Mouse (Mus musculus) liver, embryonic 13.5 days (tissue): ENCODE data around the gene Nlrp6. TPM values are rescaled to one million over a fixed set of nuclear protein-coding genes. Genes with fewer than 3 reads are reported as not detected.

ENCODE experiments used
- ATAC-seq: fragments of 200-750 bp; cut with Nextera tagmentation; 2 replicates; pipeline ENCODE4 v1.8.0; 2017; ENCODE audit warnings: low read depth, mild to moderate bottlenecking, moderate number of reproducible peaks, moderate library complexity
- DNase-seq: peaks from one replicate; pipeline ENCODE4 v3.0.0; 2022
- H3K27ac ChIP-seq: fragments of 300-500 bp; sonication (generic); 2 replicates; pipeline ENCODE4 v1.5.1; 2015; ENCODE audit warnings: moderate library complexity, mild to moderate bottlenecking, inconsistent platforms
- H3K27me3 ChIP-seq: fragments of 300-500 bp; sonication (generic); 2 replicates; pipeline ENCODE4 v1.6.1; 2015; ENCODE audit warnings: mild to moderate bottlenecking, inconsistent platforms
- H3K36me3 ChIP-seq: fragments of 300-500 bp; sonication (generic); 2 replicates; pipeline ENCODE4 v1.6.1; 2015; ENCODE audit warnings: mild to moderate bottlenecking, inconsistent platforms
- H3K4me1 ChIP-seq: fragments of 300-500 bp; sonication (generic); replicated peaks from 2 replicates; pipeline ENCODE4 v1.6.1; 2015; ENCODE audit warnings: inconsistent platforms
- H3K4me2 ChIP-seq: fragments of 300-500 bp; sonication (generic); 2 replicates; pipeline ENCODE4 v1.6.1; 2015; ENCODE audit warnings: inconsistent platforms, mild to moderate bottlenecking, moderate library complexity
- H3K4me3 ChIP-seq: fragments of 300-500 bp; sonication (generic); replicated peaks from 2 replicates; pipeline ENCODE4 v1.5.1; 2015; ENCODE audit warnings: mild to moderate bottlenecking, inconsistent platforms
- H3K9ac ChIP-seq: fragments of 300-500 bp; sonication (generic); 2 replicates; pipeline ENCODE4 v1.6.1; 2015; ENCODE audit warnings: mild to moderate bottlenecking, inconsistent platforms
- H3K9me3 ChIP-seq: fragments of 300-500 bp; sonication (generic); replicated peaks from 2 replicates; pipeline ENCODE4 v1.6.1; 2016; ENCODE audit warnings: inconsistent platforms
- WGBS: fragments of 180-500 bp; shearing (Covaris S2); methylation state at CpG from one replicate; pipeline ENCODE4 v1.1.7; 2015; ENCODE audit not compliant: insufficient replicate concordance; 5-methylcytosine and 5-hydroxymethylcytosine counted together
- polyA plus RNA-seq: library from polyadenylated mRNA; unstranded; fragments of >200 nt; fragmentation: Nextera tagmentation; extraction: Ambion mirVana; gene quantifications from 2 replicates; pipeline ENCODE4 v1.2.1, GENCODE M21; 2015

Nlrp6 gene
- polyA plus RNA-seq, 1 experiment from 2014 or later, result 1.6 TPM

GRCm38 (mm10) chr7:140912846-140913482, 7.7 kb upstream of the Nlrp6 start:
- H3K27me3 ChIP-seq, result 0 out of 2 replicates have a peak, but pooled peaks cover 3% of the 10 kb centered on the region
- H3K9me3 ChIP-seq, result no peaks in the 10 kb centered on the region
- peaks cover 16% of the 10 kb centered on the region for H3K4me1 ChIP-seq
- DNase-seq, result no peak
- H3K27ac ChIP-seq, result peak overlapping the region; percentile 66
- no peak overlapping the region for H3K9ac ChIP-seq
- no peak overlapping the region for H3K4me3 ChIP-seq
- 58% methylated on average over 5 of the region's 5 CpGs for WGBS
- H3K4me2 ChIP-seq, result no peak overlapping the region
- no peaks in the 10 kb centered on the region for H3K36me3 ChIP-seq
- peak; percentile 29 for ATAC-seq

DNA sequence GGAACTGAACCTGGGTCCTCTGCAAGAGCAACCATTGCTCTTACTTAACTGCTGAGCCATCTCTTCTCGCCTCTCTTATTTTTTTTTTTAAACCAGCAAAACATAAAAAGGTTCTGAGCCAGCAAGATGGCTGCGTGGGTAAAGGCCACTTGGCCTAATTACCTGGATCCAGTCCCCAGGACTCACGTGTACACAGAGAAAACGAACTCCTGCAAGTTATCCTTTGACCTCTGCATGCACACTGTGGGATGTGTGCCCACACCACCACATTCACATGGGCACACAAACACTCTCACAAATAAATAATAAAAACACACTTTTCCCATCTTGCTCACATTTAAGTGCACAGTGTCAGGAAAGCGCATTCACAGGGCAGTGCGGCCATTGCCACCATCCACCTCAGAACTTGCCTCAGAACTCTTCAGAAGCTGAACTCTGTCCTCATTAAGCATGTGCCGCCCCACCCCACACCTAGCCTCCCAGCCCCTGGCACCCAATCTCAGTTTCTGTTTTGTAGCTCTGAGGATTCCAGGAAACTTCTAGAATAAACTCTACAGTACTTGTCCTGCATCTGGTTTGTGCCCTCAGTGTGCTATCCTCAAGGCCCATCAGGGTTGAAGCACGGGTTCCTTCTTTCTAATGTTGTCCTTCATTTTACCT, 6.5 kb upstream of the Nlrp6 start:
- Histone ChIP-seq H3K9ac (no peak overlapping the region), H3K27me3 (peaks cover 3% of the 10 kb centered on the region; the same call in 1 of the 2 replicates), H3K9me3 (no peaks in the 10 kb centered on the region), H3K36me3 (no peaks in the 10 kb centered on the region), H3K4me2 (no peak overlapping the region), H3K27ac (no peak overlapping the region), H3K4me1 (peaks cover 14% of the 10 kb centered on the region), H3K4me3 (no peak overlapping the region)
- ATAC-seq, result no peak
- DNase-seq, result no peak
- 67% methylated on average over 8 of the region's 8 CpGs for WGBS

DNA sequence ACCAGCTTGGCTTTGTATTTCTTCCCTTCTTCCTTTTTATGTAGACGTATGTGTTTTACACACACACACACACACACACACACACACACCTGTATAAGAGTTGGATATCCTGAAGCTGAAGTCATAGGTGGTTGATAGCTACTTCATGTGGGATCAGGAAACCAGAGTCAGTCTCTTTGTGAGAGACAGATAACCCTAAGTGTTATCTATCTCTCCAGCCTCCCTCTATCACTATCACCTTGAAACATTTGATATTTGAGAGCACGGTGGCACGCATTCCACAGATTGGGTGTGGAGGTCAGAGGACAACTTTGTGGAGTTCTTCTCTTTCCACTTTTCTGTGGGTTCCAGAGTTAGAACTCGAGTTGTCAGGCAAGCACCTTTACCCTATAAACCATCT, 791 bp upstream of the Nlrp6 start:
- ATAC-seq (no peak), DNase-seq (no peak)
- 22% methylated on average over 4 of the region's 4 CpGs for WGBS
- H3K36me3 ChIP-seq, result no peaks in the 10 kb centered on the region
- H3K4me2 ChIP-seq, result no peak overlapping the region
- H3K4me3 ChIP-seq, result no peak overlapping the region
- peaks cover 44% of the 10 kb centered on the region for H3K4me1 ChIP-seq
- H3K9ac ChIP-seq, result no peak overlapping the region
- peaks cover 58% of the 10 kb centered on the region for H3K27me3 ChIP-seq
- no peaks in the 10 kb centered on the region for H3K9me3 ChIP-seq
- H3K27ac ChIP-seq, result no peak overlapping the region

GRCm38 (mm10) chr7:140921225-140921975, 698 bp downstream of the Nlrp6 start:
- H3K4me3 ChIP-seq, result 0 out of 2 replicates have a peak overlapping the region, but pooled peaks have one; percentile 28
- WGBS, result 30% methylated on average over 22 of the region's 22 CpGs
- no peak overlapping the region for H3K4me2 ChIP-seq
- H3K9ac ChIP-seq, result no peak overlapping the region
- H3K27ac ChIP-seq, result no peak overlapping the region
- peaks cover 44% of the 10 kb centered on the region for H3K4me1 ChIP-seq
- H3K27me3 ChIP-seq, result peaks cover 72% of the 10 kb centered on the region
- H3K36me3 ChIP-seq, result no peaks in the 10 kb centered on the region
- DNase-seq (no peak), ATAC-seq (no peak)
- no peaks in the 10 kb centered on the region for H3K9me3 ChIP-seq

GRCm38 (mm10) chr7:140922398-140923069, 1.8 kb downstream of the Nlrp6 start:
- ATAC-seq (peak; percentile 25), DNase-seq (no peak)
- H3K9me3 ChIP-seq, result no peaks in the 10 kb centered on the region
- peak overlapping the region; percentile 58 for H3K4me2 ChIP-seq
- peaks cover 76% of the 10 kb centered on the region for H3K27me3 ChIP-seq
- H3K4me3 ChIP-seq, result peak overlapping the region; percentile 28
- H3K4me1 ChIP-seq, result peaks cover 44% of the 10 kb centered on the region
- WGBS, result 2% methylated on average over 49 of the region's 49 CpGs
- no peaks in the 10 kb centered on the region for H3K36me3 ChIP-seq
- no peak overlapping the region for H3K27ac ChIP-seq
- H3K9ac ChIP-seq, result no peak overlapping the region

DNA sequence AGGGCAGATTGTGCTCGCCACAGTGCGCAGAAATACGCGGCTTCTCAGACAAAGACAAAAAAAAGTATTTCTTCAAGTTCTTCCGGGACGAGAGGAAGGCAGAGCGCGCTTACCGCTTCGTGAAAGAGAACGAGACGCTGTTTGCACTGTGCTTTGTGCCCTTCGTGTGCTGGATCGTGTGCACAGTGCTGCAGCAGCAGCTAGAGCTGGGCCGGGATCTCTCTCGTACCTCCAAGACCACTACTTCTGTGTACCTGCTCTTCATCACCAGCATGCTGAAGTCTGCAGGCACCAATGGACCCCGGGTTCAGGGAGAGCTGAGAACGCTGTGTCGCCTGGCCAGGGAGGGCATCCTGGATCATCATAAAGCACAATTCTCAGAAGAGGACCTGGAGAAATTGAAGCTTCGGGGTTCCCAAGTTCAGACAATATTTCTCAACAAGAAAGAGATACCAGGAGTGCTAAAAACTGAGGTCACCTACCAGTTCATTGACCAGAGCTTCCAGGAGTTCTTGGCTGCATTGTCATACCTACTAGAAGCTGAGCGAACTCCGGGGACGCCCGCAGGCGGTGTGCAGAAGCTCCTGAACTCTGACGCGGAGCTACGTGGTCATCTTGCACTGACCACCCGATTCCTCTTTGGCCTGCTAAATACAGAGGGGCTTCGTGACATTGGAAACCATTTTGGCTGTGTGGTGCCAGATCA, 2.5 kb downstream of the Nlrp6 start:
- DNase-seq, result no peak
- no peak overlapping the region for H3K9ac ChIP-seq
- H3K4me1 ChIP-seq, result peaks cover 44% of the 10 kb centered on the region
- H3K4me2 ChIP-seq, result peak overlapping the region; percentile 58
- no peaks in the 10 kb centered on the region for H3K36me3 ChIP-seq
- H3K9me3 ChIP-seq, result no peaks in the 10 kb centered on the region
- no peak overlapping the region for H3K27ac ChIP-seq
- 24% methylated on average over 30 of the region's 30 CpGs for whole genome bisulfite sequencing
- H3K27me3 ChIP-seq, result peaks cover 76% of the 10 kb centered on the region
- no peak for ATAC-seq
- H3K4me3 ChIP-seq, result peak overlapping the region; percentile 28

DNA sequence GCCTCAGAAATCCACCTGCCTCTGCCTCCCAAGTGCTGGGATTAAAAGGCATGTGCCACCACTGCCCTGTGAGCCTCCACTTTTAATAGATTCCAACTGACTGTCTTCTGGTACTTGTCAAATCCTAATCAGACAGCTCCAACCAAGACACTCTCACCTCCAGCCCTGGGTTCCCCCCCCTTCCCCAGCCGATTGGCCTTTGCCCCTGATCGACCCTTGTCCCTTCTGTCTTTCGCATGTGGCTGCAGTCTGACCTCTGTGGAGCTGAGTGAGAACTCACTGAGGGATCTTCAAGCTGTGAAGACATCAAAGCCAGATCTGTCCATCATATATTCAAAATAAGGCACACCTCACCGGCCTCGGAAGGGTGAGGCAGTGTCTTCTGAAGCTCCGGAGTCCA, 6.5 kb downstream of the Nlrp6 start:
- Histone ChIP-seq H3K36me3 (no peaks in the 10 kb centered on the region), H3K9ac (no peak overlapping the region), H3K4me2 (no peak overlapping the region), H3K4me1 (peaks cover 11% of the 10 kb centered on the region), H3K27me3 (peaks cover 48% of the 10 kb centered on the region), H3K4me3 (no peak overlapping the region), H3K27ac (no peak overlapping the region), H3K9me3 (no peaks in the 10 kb centered on the region)
- no peak for ATAC-seq
- DNase-seq, result no peak
- 72% methylated on average over 6 of the region's 6 CpGs for WGBS

DNA sequence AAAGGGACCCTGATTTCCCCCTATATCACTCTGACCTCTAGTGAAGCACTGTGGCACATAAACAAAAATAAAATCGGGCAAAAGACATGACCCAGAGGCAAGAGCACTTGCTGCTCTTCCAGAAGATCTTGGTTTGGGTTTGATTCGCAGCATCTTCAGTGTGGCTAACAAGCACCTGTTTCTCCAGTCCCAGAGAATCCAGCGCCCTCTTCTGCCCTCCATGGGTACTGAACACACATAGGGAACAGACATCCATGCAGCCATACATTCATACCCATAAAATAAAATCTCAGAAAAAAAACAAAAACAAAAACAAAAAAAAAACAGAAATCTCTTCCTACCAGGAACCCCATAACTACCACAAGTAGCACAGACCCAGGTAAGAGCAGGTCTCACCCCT, 17.7 kb downstream of the Nlrp6 start:
- DNase-seq, result no peak
- H3K9me3 ChIP-seq, result no peaks in the 10 kb centered on the region
- peaks cover 33% of the 10 kb centered on the region for H3K4me1 ChIP-seq

DNA sequence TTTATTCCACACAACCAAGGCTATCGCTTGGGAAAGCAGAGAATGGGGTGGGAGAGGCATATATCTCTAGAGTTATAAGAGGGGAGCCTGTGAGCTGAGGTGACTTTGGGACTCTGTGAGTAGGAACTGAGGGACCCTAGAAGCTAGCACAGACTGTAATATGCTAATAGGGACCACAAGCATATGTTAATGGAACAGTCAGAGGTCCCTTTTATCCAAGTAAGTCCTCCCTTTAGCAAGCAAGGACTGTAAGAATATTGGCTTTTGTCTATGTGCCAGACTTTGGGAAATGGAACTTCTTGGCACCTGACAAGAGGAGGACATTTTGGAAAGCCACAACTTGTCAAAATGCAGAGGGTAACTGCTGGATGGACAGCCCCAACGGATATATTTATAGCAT, 18.2 kb downstream of the Nlrp6 start:
- no peak overlapping the region for H3K4me3 ChIP-seq
- no peak for ATAC-seq
- no peaks in the 10 kb centered on the region for H3K9me3 ChIP-seq
- 0 out of 2 replicates have a peak, but pooled peaks cover 5% of the 10 kb centered on the region for H3K36me3 ChIP-seq
- no peak overlapping the region for H3K9ac ChIP-seq
- peaks cover 27% of the 10 kb centered on the region for H3K27me3 ChIP-seq
- no peak for DNase-seq
- 37% methylated on average over 2 of the region's 2 CpGs for WGBS
- peaks cover 37% of the 10 kb centered on the region for H3K4me1 ChIP-seq
- H3K27ac ChIP-seq, result no peak overlapping the region
- H3K4me2 ChIP-seq, result no peak overlapping the region

More for the DNA sequence above, 17.7 kb downstream of the Nlrp6 start:
- H3K36me3 ChIP-seq, result 0 out of 2 replicates have a peak, but pooled peaks cover 1% of the 10 kb centered on the region
- H3K4me2 ChIP-seq, result no peak overlapping the region
- no peak overlapping the region for H3K27ac ChIP-seq
- H3K4me3 ChIP-seq, result no peak overlapping the region
- no peak overlapping the region for H3K9ac ChIP-seq
- H3K27me3 ChIP-seq, result peaks cover 27% of the 10 kb centered on the region
- ATAC-seq, result no peak
- WGBS, result 32% methylated on average over 3 of the region's 3 CpGs

DNA sequence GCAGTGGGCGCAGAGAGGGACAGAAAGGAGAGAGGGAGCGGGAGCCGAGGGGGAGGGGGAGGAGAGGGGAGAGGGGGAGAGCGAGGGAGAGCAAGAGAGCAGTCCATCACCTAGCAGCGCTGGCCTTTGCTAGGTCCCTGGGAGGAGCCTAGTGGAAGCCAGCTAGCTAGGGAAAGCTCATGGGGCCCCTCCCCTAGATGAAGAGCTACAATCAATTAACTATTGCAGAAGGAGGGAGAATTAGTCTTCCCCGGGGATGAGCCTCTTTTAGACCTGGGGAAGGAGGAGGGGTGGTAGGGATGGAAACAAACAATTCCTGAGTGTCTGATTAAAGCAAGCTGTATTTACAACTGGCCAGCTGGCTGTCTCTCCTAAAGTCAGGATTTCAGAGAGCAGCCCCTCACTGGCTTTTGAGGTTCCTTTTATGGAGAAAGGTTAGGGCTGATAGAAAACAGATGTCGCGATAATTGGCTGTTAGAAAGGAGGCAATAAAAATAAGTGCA, 19.0 kb downstream of the Nlrp6 start:
- no peak for DNase-seq
- no peak overlapping the region for H3K4me2 ChIP-seq
- H3K36me3 ChIP-seq, result 0 out of 2 replicates have a peak, but pooled peaks cover 5% of the 10 kb centered on the region
- peaks cover 21% of the 10 kb centered on the region for H3K27me3 ChIP-seq
- no peak overlapping the region for H3K9ac ChIP-seq
- H3K9me3 ChIP-seq, result no peaks in the 10 kb centered on the region
- ATAC-seq, result no peak
- H3K4me3 ChIP-seq, result no peak overlapping the region
- no peak overlapping the region for H3K27ac ChIP-seq
- peaks cover 38% of the 10 kb centered on the region for H3K4me1 ChIP-seq
- 37% methylated on average over 8 of the region's 8 CpGs for WGBS
